Mouse (Mus musculus): ENCODE results near the gene Stil.

GRCm38 (mm10) chr4:115000429-115000795 lies 453 bp downstream of the Stil start:
- TF ChIP-seq ZNF384 (IDR thresholded peaks at IDR 0.05; ENCODE audit: low read depth, low read length) (no peak), MAFK (IDR thresholded peaks at IDR 0.05; ENCODE audit: insufficient read depth, low read depth, low read length) (no peak), HCFC1 (IDR thresholded peaks at IDR 0.05; ENCODE audit: borderline replicate concordance, insufficient read depth, low read length) (no peak)
